In the genomic region with DNA sequence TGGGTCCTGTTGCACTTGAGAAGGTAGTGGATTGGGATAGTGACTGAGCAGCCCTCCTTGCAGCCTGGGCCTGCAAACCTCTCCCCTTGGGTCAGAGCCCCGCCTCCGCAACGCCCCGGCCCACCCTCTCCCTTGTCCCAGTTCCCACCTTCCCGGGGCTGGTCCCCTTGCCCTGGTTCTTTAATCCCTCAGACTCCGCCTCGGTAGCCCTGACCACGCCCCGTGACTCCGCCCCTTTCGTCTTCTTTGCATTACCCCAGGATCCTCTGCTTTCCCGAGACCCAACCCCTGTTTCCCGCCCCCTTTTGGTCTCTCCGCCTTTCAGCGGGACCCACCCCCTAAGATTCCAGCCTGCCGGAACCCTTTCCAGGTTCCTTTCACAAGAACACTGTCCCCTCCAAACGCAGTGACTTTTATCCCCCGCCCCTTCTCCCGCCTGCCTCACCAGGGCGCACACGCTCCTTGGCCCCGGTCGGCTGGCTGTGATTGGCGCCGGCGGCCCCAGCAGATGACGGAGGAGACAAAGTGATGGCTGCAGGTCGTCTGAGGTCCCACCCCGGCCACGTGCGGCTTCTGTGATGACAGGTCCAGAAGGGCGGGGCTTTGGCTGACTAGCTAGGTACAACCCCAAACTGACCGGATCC, we compare ENCODE assay signal across 8 mouse cellular contexts. TPM values are rescaled to one million over a fixed set of nuclear protein-coding genes. Genes with fewer than 3 reads are reported as not detected.
DNase-seq lines count a peak whose midpoint lies in the region; ATAC-seq and TF ChIP-seq lines count a peak whose summit lies in the region.

Gene Fam214b, minus strand, starts transcription at position 562 of the 644 bp plus-strand sequence.

- H3K4me3 ChIP-seq in CH12.LX (replicated peaks in 1 of 3; ENCODE audit: low read depth in 2 of 3, low read length in 2 of 3, poor library complexity in 1 of 3) = peak within 1 kb of the TSS; percentile 50 to 59 (median 57)
- peak within 1 kb of the TSS; percentile 56 for H3K4me3 ChIP-seq in forebrain, embryonic 11.5 days (ENCODE audit: low read depth, low read length)
- H3K4me3 ChIP-seq in heart, embryonic 16.5 days (ENCODE audit: low read length) = peak within 1 kb of the TSS; percentile 80
- H3K4me3 ChIP-seq in liver, embryonic 15.5 days (replicated peaks) = peak within 1 kb of the TSS; percentile 62
- H3K4me3 ChIP-seq in neural tube, embryonic 12.5 days = peak within 1 kb of the TSS; percentile 54

- TF ChIP-seq RAD21 in CH12.LX (IDR thresholded peaks at IDR 0.05; ENCODE audit: low read depth, low read length) = no peak

- H3K9me3 ChIP-seq in CH12.LX (replicated peaks; ENCODE audit: low read length) = no peaks in the 10 kb centered on the region
- H3K9me3 ChIP-seq in forebrain, embryonic 11.5 days (ENCODE audit: control insufficient read depth, low read length) = no peaks in the 10 kb centered on the region
- H3K9me3 ChIP-seq in heart, embryonic 16.5 days (replicated peaks; ENCODE audit: control insufficient read depth, low read length) = no peaks in the 10 kb centered on the region
- H3K9me3 ChIP-seq in liver, embryonic 15.5 days (replicated peaks) = no peaks in the 10 kb centered on the region
- no peaks in the 10 kb centered on the region for H3K9me3 ChIP-seq in neural tube, embryonic 12.5 days

- TF ChIP-seq CTCF in CH12.LX (conservative IDR thresholded peaks at IDR 0.05 in 1 of 2, IDR thresholded peaks at IDR 0.05 in 1 of 2; ENCODE audit: low read depth in 2 of 2, low read length in 2 of 2) = no peak

- H3K36me3 ChIP-seq in CH12.LX (replicated peaks in 1 of 2; ENCODE audit: control insufficient read depth in 1 of 2, insufficient read depth in 1 of 2, low read length in 1 of 2) = no peaks in the 10 kb centered on the region
- no peaks in the 10 kb centered on the region for H3K36me3 ChIP-seq in forebrain, embryonic 11.5 days (ENCODE audit: control insufficient read depth, insufficient read depth, low read length)
- H3K36me3 ChIP-seq in heart, embryonic 16.5 days (ENCODE audit: control insufficient read depth, insufficient read depth) = no peaks in the 10 kb centered on the region
- H3K36me3 ChIP-seq in liver, embryonic 15.5 days (replicated peaks) = no peaks in the 10 kb centered on the region
- H3K36me3 ChIP-seq in neural tube, embryonic 12.5 days = no peaks in the 10 kb centered on the region

- peak; percentile 84 for ATAC-seq in forebrain, embryonic 11.5 days (replicated peaks; ENCODE audit: low FRiP score)
- ATAC-seq in heart, embryonic 16.5 days (replicated peaks; ENCODE audit: extremely low read depth, insufficient read depth, low FRiP score) = peak; percentile 94
- peak; percentile 84 for ATAC-seq in liver, embryonic 15.5 days (ENCODE audit: insufficient read depth)
- ATAC-seq in neural tube, embryonic 12.5 days (ENCODE audit: low FRiP score, low read depth) = peak; percentile 86

- H3K27ac ChIP-seq in CH12.LX (ENCODE audit: insufficient read depth, low read depth) = peak within 1 kb of the TSS; percentile 70; the same call in 1 of the 2 replicates
- H3K27ac ChIP-seq in forebrain, embryonic 11.5 days (ENCODE audit: low read depth, low read length) = peak within 1 kb of the TSS; percentile 99
- peak within 1 kb of the TSS; percentile 81 for H3K27ac ChIP-seq in heart, embryonic 16.5 days (ENCODE audit: low read length)
- H3K27ac ChIP-seq in liver, embryonic 15.5 days (replicated peaks) = peak within 1 kb of the TSS; percentile 53; the same call in 1 of the 2 replicates
- H3K27ac ChIP-seq in neural tube, embryonic 12.5 days = peak within 1 kb of the TSS; percentile 87; the same call in 1 of the 2 replicates

- DNase-seq in CH12.LX (ENCODE audit: extremely low read depth) = peak; percentile 94
- peak; percentile 83 for DNase-seq in c-Kit-positive CD71-positive TER-119-negative erythroid progenitor cells, embryonic 14.5 days (ENCODE audit: low read depth)
- DNase-seq in forebrain, embryonic 11.5 days (ENCODE audit: low spot score) = peak; percentile 99
- DNase-seq in kidney, postnatal 36 days = peak; percentile 100
- peak; percentile 89 for DNase-seq in telencephalon, adult 2 months (ENCODE audit: low read depth, low spot score)

- no peak for TF ChIP-seq EP300 in CH12.LX (IDR thresholded peaks at IDR 0.05; ENCODE audit: low read length)

- peak within 1 kb of the TSS; percentile 87 for H3K4me2 ChIP-seq in CH12.LX (ENCODE audit: insufficient read depth, low read depth, poor library complexity, severe bottlenecking)
- peak within 1 kb of the TSS; percentile 89 for H3K4me2 ChIP-seq in forebrain, embryonic 11.5 days (ENCODE audit: low read depth, low read length, severe bottlenecking)
- H3K4me2 ChIP-seq in heart, embryonic 16.5 days (ENCODE audit: low read depth, low read length) = peak within 1 kb of the TSS; percentile 80
- peak within 1 kb of the TSS; percentile 87 for H3K4me2 ChIP-seq in liver, embryonic 15.5 days
- peak within 1 kb of the TSS; percentile 84 for H3K4me2 ChIP-seq in neural tube, embryonic 12.5 days (replicated peaks)

- in situ Hi-C loops in CH12.LX (cut with MboI; ENCODE audit: low pct_ligation_motif_present, low pct_unique_long_range_greater_than_20kb, low sequenced_read_pairs) = no loop called here

- WGBS in forebrain, embryonic 11.5 days = under 1% methylated on average over 33 of the region's 33 CpGs
- WGBS in heart, embryonic 16.5 days = 1% methylated on average over 33 of the region's 33 CpGs
- under 1% methylated on average over 33 of the region's 33 CpGs for WGBS in liver, embryonic 15.5 days (ENCODE audit: insufficient replicate concordance)
- under 1% methylated on average over 33 of the region's 33 CpGs for WGBS in neural tube, embryonic 12.5 days

- dilution Hi-C loops in CH12.LX (cut with MboI; ENCODE audit: extremely low pct_ligation_motif_present, extremely low pct_unique_long_range_greater_than_20kb, low sequenced_read_pairs) = no loop called here

- no peaks in the 10 kb centered on the region for H3K27me3 ChIP-seq in CH12.LX (replicated peaks)
- no peaks in the 10 kb centered on the region for H3K27me3 ChIP-seq in forebrain, embryonic 11.5 days (ENCODE audit: control insufficient read depth, insufficient read depth, low read length)
- no peaks in the 10 kb centered on the region for H3K27me3 ChIP-seq in heart, embryonic 16.5 days (ENCODE audit: control insufficient read depth, insufficient read depth, low read length)
- H3K27me3 ChIP-seq in liver, embryonic 15.5 days = peaks cover 21% of the 10 kb centered on the region
- H3K27me3 ChIP-seq in neural tube, embryonic 12.5 days (replicated peaks) = no peaks in the 10 kb centered on the region

- no peak for TF ChIP-seq POLR2A in CH12.LX (IDR thresholded peaks at IDR 0.05; ENCODE audit: low read depth, low read length)

- peaks cover 14 to 49% of the 10 kb centered on the region in 2 experiments for H3K4me1 ChIP-seq in CH12.LX (ENCODE audit: control insufficient read depth in 1 of 2, insufficient read depth in 2 of 2)
- H3K4me1 ChIP-seq in forebrain, embryonic 11.5 days (replicated peaks; ENCODE audit: control insufficient read depth, insufficient read depth, low read length) = peaks cover 14% of the 10 kb centered on the region
- peaks cover 22% of the 10 kb centered on the region for H3K4me1 ChIP-seq in heart, embryonic 16.5 days (ENCODE audit: control insufficient read depth, insufficient read depth, low read length)
- H3K4me1 ChIP-seq in liver, embryonic 15.5 days (replicated peaks) = peaks cover 45% of the 10 kb centered on the region
- H3K4me1 ChIP-seq in neural tube, embryonic 12.5 days = peaks cover 29% of the 10 kb centered on the region

- H3K79me2 ChIP-seq in CH12.LX (replicated peaks; ENCODE audit: control insufficient read depth, extremely low read depth, insufficient read depth, poor library complexity, severe bottlenecking) = no peaks in the 10 kb centered on the region

- no peak within 1 kb of the TSS for H3K9ac ChIP-seq in CH12.LX (ENCODE audit: insufficient read depth, low read depth)
- peak within 1 kb of the TSS; percentile 70 for H3K9ac ChIP-seq in forebrain, embryonic 11.5 days (ENCODE audit: low read length)
- H3K9ac ChIP-seq in heart, embryonic 16.5 days (ENCODE audit: low read length) = peak within 1 kb of the TSS; percentile 74
- peak within 1 kb of the TSS; percentile 42 for H3K9ac ChIP-seq in liver, embryonic 15.5 days
- H3K9ac ChIP-seq in neural tube, embryonic 12.5 days = peak within 1 kb of the TSS; percentile 65

TF ChIP-seq in CH12.LX, 34 proteins besides CTCF, POLR2A, EP300 and RAD21:
- TF ChIP-seq E2F4 (IDR thresholded peaks at IDR 0.05; ENCODE audit: insufficient replicate concordance, low read depth, low read length) = no peak
- no peak for TF ChIP-seq CHD2 (IDR thresholded peaks at IDR 0.05; ENCODE audit: low read length)
- no peak for TF ChIP-seq KAT2A (IDR thresholded peaks at IDR 0.05; ENCODE audit: insufficient replicate concordance, low read length)
- no peak for TF ChIP-seq CHD1 (IDR thresholded peaks at IDR 0.05; ENCODE audit: low read depth, low read length)
- peak; percentile 29; the same call in 1 of the 2 replicates for TF ChIP-seq SIN3A (IDR thresholded peaks at IDR 0.05; ENCODE audit: low read length)
- TF ChIP-seq IRF4 (IDR thresholded peaks at IDR 0.05; ENCODE audit: low read depth, low read length) = no peak
- peak; percentile 76 for TF ChIP-seq MXI1 (IDR thresholded peaks at IDR 0.05; ENCODE audit: low read depth, low read length)
- no peak for TF ChIP-seq ZKSCAN1 (IDR thresholded peaks at IDR 0.05; ENCODE audit: borderline replicate concordance, low read depth, low read length)
- TF ChIP-seq BHLHE40 (IDR thresholded peaks at IDR 0.05; ENCODE audit: low read depth, low read length) = peak; percentile 85
- no peak for TF ChIP-seq GABPA (IDR thresholded peaks at IDR 0.05; ENCODE audit: insufficient replicate concordance, low read depth, low read length)
- TF ChIP-seq TCF12 (IDR thresholded peaks at IDR 0.05; ENCODE audit: low read depth, low read length) = no peak
- peak; percentile 21 for TF ChIP-seq MAX (IDR thresholded peaks at IDR 0.05; ENCODE audit: low read length)

RNA-seq across cellular contexts. Expression of gene Fam214b, which starts in this region (rescaled TPM):
- total RNA-seq in CH12.LX (2012; rRNA removed) (2.7 and 3.3 TPM in 2 replicates), CH12.LX (2014; rRNA removed) (1.7 TPM in 2 replicates)
- 4.7 and 5.3 TPM in 2 replicates for polyA plus RNA-seq in CH12.LX (2012; ENCODE audit: insufficient read length, low read depth)
- polyA plus RNA-seq in forebrain, embryonic 11.5 days (2014; fragmentation: Nextera tagmentation; extraction: Ambion mirVana) = 28.1 and 28.9 TPM in 2 replicates
- polyA plus RNA-seq in heart, embryonic 16.5 days (2015; fragmentation: Nextera tagmentation; extraction: Ambion mirVana) = 14.3 and 15.4 TPM in 2 replicates
- 41.2 and 51.3 TPM in 2 replicates for polyA plus RNA-seq in liver, embryonic 15.5 days (2015; fragmentation: Nextera tagmentation; extraction: Ambion mirVana)
- polyA plus RNA-seq in neural tube, embryonic 12.5 days (2016; fragmentation: Nextera tagmentation; extraction: Ambion mirVana) = 33.8 and 36.2 TPM in 2 replicates

Comparison
In these comparisons a context has a peak if more than half of its experiments do, and no peak if none do; other contexts are left out.
1. Peak in every context shown above with its lines: DNase-seq, ATAC-seq, H3K4me3 ChIP-seq and H3K27ac ChIP-seq.